Mouse (Mus musculus): Measurements from ENCODE around the gene Gm10139.
"Not testable (repeated sequence)": the region's sequence is repeated elsewhere in the genome, so short reads cannot be mapped to it uniquely, and the experiment has no call there.

Gene Gm10139

GRCm38 (mm10) chr13:65512378-65512777 lies at the start of gene Gm10139:
Gene Gm10139 (plus strand): TSS chr13:65512678.
- DNase-seq (ENCODE audit: low spot score), result not testable (repeated sequence)

DNA sequence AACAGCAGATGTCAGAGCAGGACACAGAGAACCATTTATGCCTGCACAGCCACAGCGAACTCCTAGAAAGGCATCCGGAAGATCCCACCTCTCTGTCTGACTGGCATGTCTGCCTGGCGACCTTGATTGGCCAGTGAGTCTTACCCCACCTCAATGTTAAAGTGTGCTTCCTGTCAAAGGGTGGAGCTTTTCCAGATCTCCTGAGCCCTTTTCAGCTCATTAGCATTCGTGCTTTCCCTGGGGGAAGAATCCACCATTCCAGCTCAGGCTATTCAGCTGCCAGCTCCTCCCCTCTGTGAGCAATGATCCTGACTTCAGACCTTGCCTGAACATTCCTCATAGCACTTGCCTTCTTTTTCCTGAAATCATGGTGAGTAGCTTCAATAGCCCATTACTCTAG lies 45.2 kb downstream of the Gm10139 start:
- DNase-seq (ENCODE audit: low spot score), result not testable (repeated sequence)
